Mouse (Mus musculus) layer of hippocampus, adult 9-10 months (tissue): Measurements from ENCODE around the gene Nudt14.
A peak's percentile ranks its signal among the peaks of the same experiment; 100 is the strongest.

Source experiments
- DNase-seq: peaks from one replicate; pipeline ENCODE4 v3.0.0; 2022; ENCODE audit warnings: low spot score

Nudt14 gene

GRCm38 (mm10) chr12:112941776-112942713 is at the start of gene Nudt14:
TSS of gene Nudt14 (minus strand) at chr12:112942124.
- no peak for DNase-seq

DNA sequence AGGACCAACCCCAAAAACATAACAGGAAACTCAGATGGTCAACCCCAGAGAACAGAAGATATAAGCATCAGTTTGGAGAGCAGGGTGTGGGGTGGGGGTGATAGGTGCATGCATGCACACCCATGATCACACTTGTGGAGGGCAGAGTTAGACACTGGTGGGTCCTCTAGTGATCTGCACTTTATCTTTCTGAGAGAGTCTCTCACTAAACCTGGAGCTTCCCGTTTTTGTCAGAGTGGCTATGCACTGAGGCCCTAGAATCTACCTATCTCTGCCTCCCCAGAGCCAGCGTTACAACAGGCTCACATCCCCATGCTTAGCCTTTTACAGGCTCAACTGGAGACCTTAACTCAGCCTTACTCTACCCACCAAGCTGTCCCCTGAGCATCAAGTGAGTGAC is 49.5 kb upstream of the Nudt14 start:
- DNase-seq, result no peak

DNA sequence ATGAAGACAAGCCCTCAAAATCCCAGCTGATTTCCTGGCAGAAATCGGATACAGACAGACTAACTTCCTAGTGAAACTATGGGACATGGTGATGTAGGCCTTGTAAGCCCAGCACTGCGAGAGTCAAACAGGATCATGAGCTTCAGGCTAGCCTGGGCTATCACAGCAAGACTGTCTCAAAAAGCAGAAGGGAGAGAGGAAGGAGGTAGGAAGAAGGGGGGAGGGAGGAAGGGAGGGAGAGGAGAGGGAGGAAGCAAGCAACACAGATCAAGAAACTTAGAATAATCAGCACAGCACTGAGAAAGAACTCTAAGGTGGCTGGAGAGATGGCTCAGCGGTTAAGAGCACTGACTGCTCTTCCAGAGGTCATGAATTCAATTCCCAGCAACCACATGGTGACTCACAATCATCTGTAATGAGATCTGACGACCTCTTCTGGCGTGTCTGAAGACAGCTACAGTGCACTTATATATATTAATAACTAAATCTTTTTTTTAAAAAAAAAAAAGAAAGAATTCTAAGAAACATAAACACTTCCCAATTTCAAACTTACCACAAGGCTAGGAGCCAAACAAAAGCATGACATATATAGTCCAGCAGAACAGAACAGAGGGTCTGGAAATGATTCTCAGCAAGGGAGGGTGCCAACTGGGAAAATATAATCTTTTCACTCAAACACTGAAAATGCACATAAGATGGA is 48.9 kb upstream of the Nudt14 start:
- DNase-seq, result no peak

GRCm38 (mm10) chr12:112987877-112988276 is 46.0 kb upstream of the Nudt14 start:
- DNase-seq, result no peak

DNA sequence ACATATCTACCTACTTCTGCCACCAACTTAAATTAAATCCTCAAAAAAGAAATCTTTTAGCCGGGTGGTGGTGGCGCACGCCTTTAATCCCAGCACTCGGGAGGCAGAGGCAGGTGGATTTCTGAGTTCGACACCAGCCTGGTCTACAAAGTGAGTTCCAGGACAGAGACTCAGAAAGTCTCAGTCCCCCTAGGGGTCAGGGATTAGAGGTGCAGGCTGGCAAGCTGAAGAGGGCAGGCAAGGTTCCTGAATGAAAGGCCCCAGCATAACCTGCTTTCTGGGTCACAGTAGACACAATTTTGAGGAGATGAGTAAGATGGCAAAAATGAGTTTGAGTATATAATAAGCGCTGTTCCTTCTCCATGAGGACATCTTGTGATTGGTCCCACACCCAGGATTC is 43.4 kb upstream of the Nudt14 start:
- DNase-seq, result no peak

DNA sequence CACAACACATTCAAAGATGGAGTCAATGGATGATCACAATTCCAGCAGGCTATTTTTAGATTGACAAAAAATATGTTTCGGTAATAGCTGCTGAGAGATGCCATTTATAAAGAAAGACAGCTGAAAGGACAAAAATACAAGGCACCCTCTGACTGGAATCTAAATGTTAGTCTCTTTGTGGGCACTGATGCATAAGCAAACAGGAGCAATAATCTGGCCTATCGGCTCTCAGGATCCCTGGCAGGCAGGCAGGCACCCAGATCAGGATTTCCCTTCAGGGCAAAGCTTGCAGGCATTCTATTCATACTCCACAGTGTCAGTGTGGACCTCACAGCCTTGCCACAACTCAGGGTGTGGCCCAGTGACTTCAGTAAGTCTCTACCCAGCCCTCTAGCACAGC is 40.1 kb upstream of the Nudt14 start:
- DNase-seq, result no peak

GRCm38 (mm10) chr12:112977156-112977555 is 35.2 kb upstream of the Nudt14 start:
- DNase-seq, result no peak

DNA sequence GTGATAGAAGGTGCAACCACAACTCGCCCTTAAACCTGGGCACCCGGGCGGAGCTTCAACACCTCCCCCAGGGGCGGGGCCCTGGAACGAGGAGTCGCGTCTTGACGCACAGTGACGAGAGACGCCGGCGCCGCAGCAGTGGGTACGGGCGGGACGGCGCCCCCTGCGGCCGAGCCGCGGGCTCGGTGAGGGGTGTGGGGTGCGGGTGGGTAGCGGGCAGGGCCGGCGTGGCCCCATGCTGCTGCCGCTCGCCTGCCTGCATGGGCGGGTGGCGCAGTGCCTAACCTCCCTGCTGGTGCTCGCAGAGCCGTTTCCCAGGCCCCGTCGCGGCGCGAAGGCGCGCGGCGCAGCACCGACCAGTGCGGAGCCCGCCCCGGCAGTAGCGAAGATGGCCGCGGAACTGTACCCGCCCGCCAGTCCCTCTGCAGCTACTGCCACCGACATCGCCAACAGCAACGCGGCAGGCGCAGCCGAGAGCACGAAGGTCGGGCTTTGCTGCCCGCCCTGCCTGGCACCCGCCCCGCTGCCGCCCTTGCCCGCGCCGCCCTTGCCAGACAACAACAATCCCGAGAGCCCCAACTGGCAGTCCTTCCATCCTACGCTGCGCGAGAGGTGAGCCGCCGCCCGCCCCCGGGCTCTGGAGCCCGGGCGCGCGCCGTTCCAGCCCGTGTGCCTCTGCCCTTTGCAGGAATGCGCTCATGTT is 34.6 kb upstream of the Nudt14 start, which contains the start of gene Btbd6:
Btbd6 (plus strand) TSS at position 112 of the 703 bp plus-strand sequence.
- no peak for DNase-seq

DNA sequence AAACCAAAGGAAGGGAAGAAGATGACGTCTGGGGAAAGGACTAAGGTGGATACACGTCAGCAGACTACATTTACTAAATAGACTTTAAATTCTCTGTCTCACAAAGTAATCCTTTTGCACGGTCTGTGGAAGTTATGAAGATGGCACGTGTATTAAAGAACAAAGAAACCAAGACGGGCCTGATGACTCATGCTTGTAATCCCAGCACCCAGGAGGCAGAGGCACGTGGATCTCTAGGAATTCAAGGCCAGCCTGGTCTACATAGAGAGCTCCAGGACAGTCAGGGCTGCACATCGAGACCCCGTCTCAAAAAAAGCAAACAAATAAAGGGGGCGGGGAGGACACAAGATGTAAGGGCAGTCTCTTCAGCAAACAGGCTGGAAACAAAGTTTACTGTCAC is 32.8 kb upstream of the Nudt14 start:
- no peak for DNase-seq

DNA sequence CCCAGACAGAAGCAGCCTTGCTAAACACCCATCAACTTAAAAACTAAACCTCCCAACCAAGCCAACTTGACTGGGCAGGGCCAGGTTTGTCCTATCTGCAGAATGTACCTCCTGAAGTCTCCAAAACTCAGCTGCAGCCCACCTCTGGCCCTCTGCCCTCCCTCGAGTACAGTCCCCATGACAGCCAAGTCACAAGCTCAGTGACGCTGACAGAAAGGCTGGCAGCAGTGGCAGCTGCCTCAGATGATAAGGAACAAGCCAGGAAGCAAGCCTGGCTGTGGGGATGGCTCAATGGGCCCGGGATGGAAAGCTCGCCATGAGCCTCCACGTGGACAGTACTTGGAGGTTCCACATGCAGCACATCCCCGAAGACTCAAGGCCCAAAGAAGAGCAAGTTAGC is 27.7 kb upstream of the Nudt14 start:
- DNase-seq, result no peak

- DNase-seq, result no peak
Observed at GRCm38 (mm10) chr12:112968943-112969342, 27.0 kb upstream of the Nudt14 start.

GRCm38 (mm10) chr12:112965783-112966182 is 23.9 kb upstream of the Nudt14 start:
- DNase-seq, result no peak

DNA sequence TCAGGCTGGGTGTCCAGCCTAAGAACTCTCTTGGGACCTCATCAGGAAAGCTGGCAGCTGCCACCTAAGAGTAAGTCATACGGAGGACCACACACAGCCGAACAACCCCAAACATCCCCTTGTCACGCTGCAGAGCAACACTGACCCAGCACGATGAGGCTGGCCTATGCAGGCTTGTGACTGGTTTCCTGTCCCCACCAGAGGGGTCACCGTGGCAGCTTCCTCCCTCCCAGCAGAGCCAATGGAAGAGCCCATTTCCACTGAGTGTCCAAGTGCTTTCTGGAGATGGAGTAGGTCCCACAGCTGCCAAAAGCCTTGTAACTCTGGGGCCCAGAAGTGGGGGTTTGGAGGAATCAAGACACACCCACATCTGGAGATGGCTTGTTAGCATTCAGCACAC is 19.9 kb upstream of the Nudt14 start:
- no peak for DNase-seq

DNA sequence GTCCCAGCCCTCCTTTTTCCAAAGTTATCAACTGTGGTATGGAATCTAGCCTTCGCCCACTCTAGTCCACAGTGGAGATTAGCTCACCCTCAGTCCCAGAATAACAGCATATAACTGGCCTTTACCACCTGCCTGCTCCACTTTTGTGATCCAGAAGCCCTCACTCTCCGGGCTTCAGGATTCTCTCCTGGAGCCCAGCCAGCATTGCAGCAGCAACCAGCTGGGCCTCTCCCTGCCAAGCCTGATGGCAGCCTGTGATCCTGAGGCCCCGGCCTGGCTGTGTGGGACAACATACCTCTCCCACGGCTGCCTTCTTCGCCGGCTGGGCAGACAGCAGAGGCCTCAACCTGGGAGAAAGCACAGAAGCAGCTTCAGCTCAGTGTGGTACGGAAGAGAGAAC is 19.5 kb upstream of the Nudt14 start:
- DNase-seq, result no peak

GRCm38 (mm10) chr12:112959421-112959820 is 17.5 kb upstream of the Nudt14 start:
- no peak for DNase-seq

DNA sequence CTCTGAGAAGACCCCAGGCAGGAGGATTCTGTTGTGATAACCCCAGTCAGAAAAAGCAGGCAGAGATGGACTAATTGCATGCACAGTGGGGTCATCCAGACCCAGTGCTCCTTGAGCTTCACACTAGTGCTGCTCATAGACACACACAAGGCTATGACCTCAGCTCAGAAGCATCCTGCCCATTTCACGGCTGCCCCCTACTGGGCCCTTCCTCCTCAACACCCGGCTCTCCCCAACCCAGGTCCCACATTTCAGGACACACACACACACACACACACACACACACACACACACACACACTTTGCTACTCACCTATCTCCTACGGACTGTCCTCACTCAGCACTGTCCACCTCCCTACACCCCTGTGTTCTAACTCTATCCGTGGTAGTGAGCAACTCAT is 16.4 kb upstream of the Nudt14 start:
- DNase-seq, result no peak

GRCm38 (mm10) chr12:112955800-112956199 is 13.9 kb upstream of the Nudt14 start:
- DNase-seq, result peak; percentile 72

DNA sequence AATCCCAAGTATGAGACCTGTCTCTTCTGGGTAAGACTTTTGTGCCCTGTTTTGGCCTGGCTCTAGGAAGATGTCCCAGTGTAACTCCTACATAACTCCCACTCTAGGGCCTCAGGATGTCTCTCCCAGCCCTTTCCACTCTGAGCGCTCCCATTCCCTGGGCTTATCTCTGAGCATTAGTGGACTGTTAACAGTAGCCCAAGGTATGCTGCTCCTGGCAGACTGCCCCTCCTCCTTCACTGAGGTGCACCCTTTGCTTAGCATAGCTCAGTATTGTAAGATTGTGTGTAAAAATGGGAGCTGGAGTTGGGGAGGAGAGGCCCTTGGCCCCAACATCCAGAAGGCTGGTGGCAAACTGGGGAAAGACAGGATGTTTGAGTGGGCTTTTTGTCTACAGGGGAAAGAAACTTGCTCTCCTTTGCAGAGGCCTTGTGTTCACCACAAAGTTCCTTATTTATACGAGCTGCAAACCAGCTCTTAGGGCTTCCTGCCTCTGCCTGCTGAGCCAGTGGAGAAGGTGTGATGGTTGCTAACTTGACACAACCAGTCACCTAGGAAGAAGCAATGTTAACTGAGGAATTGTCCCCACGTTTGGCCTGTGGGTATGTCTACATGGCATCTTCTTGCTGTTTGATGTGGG is 11.1 kb upstream of the Nudt14 start:
- DNase-seq, result no peak

- DNase-seq, result no peak
Observed at GRCm38 (mm10) chr12:112952433-112952832, 10.5 kb upstream of the Nudt14 start.

DNA sequence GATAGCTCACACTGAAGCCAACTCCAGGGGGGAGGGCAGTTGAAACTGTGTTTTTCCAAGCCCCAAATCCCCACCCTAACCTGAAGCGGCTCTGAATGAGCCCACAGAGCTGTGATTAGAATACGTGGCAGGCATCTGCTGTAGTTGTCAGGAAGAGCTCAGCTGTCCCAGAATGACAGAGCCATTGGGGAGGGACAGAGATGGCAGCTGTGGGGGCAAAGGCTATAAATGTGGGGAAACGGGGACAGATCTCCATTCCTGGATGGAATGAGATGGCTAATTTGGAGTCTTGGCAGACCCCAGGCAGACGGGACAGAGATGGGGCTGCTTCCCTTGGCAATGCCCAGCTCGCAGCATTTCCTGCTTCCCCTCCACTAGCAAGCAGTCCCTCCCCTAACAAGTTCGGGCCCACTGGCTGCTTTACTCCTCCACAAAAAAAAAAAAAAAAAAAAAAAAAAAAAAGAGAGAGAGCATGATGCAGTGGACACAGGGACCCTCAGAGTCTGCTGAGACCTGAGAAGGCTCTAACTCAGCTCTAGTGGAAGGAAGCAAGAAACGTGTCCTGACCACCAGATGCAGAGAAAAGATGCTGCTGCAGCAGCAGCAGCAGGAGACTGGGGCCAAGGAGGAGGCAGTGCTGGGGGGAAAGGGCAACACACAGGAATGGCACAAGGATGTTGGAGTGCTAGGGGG is 9.4 kb upstream of the Nudt14 start:
- DNase-seq, result no peak

DNA sequence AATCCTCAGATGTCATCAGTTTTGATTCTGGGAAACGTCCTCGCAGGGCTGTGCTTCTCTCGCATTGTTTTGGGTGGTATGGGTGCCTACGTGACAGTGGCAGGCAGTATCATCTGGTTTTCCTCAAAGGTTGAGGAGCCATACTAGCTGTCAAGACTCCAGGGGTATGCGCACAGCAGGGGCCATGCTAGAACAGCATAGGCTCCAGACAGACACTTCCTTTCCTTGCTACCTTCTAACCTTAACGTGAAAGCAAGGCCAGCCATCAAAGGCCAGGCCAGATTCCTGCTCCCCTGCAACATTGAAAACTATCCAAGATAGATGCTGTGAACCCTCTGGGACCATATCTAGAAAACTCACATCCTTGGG is 8.8 kb upstream of the Nudt14 start:
- no peak for DNase-seq
